ENCODE assay signal across 24 mouse cellular contexts in the genomic region with DNA sequence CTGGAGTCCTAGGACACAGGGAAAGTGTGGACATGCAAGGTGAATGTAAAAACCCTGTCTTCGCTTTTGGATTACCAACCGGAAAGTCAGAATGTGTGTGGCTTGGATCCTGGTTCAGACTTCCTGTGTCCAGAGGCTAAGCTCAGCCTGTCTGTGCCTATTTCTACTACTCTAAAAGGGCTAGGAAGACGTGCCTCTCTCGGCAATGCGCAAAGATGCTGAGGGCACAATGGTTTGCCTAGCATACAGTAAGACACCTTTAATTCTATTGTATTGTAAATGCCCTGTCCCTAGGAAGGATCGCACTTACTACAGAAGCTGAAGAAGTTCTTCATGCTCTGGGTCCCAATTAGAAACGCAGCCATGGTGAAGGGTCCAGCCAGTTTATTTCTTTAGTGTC. TPM values are rescaled to one million over a fixed set of nuclear protein-coding genes. Genes with fewer than 3 reads are reported as not detected.
DNase-seq lines count a peak whose midpoint lies in the region; ATAC-seq and TF ChIP-seq lines count a peak whose summit lies in the region.
"Had no signal": no experiment of that assay in that cellular context is flagged by ENCODE, and none has a peak within 500 bp of the region (broad histone marks: within the 10 kb centered on the region; RNA-seq: fewer than 3 reads in every experiment).

No protein-coding gene starts in this region.

- ATAC-seq in midbrain, embryonic 14.5 days (ENCODE audit: low FRiP score, low TSS enrichment): no peak
- ATAC-seq in liver, postnatal 0 days: no peak
- ATAC-seq: Patski had no signal

- in situ Hi-C loops in ES-E14 (cut with MboI; ENCODE audit: low sequenced_read_pairs in 2 of 2, unreplicated experiment in 2 of 2): no loop called here

- TF ChIP-seq CTCF in liver, postnatal 0 days (IDR thresholded peaks at IDR 0.05; ENCODE audit: low read depth): no peak

- peaks cover 42% of the 10 kb centered on the region for H3K27me3 ChIP-seq in midbrain, embryonic 14.5 days (ENCODE audit: control insufficient read depth, insufficient read depth, low read length)
- peaks cover 91% of the 10 kb centered on the region for H3K27me3 ChIP-seq in midbrain, embryonic 10.5 days (ENCODE audit: low read depth, poor library complexity, severe bottlenecking)
- peaks cover 80% of the 10 kb centered on the region for H3K27me3 ChIP-seq in embryonic facial prominence, embryonic 10.5 days (replicated peaks; ENCODE audit: low read depth, poor library complexity, severe bottlenecking)
- peaks cover 58% of the 10 kb centered on the region for H3K27me3 ChIP-seq in liver, postnatal 0 days (ENCODE audit: insufficient read depth, low read length)

- peak; percentile 28 for DNase-seq in cerebellum, adult 9-11 months
- no peak for DNase-seq in cerebellum, adult 9-10 months
- peak; percentile 2 for DNase-seq in midbrain, embryonic 14.5 days
- DNase-seq in midbrain, embryonic 10.5 days (ENCODE audit: low spot score): no peak
- no peak for DNase-seq in ES-E14 (ENCODE audit: low read depth, low spot score)
- DNase-seq in embryonic facial prominence, embryonic 10.5 days (ENCODE audit: low spot score): no peak
- DNase-seq in liver, postnatal 0 days: no peak
- DNase-seq in spleen, adult 18-20 months: no peak
- DNase-seq: adrenal gland, adult 8-10 months; adrenal gland, postnatal 36 days; gastrocnemius, adult 2 months; gastrocnemius, postnatal 36 days; heart, adult 11 months; heart, postnatal 10 days; heart, postnatal 4 days had no signal

- 28% methylated on average over 7 of the region's 7 CpGs for WGBS in midbrain, embryonic 14.5 days
- WGBS in midbrain, embryonic 10.5 days: 34% methylated on average over 7 of the region's 7 CpGs
- 34% methylated on average over 7 of the region's 7 CpGs for WGBS in embryonic facial prominence, embryonic 10.5 days
- 35% methylated on average over 7 of the region's 7 CpGs for WGBS in liver, postnatal 0 days (ENCODE audit: insufficient replicate concordance)

- no peaks in the 10 kb centered on the region for H3K36me3 ChIP-seq in midbrain, embryonic 14.5 days (ENCODE audit: control insufficient read depth, insufficient read depth, low read length)
- no peaks in the 10 kb centered on the region for H3K36me3 ChIP-seq in midbrain, embryonic 10.5 days
- peaks cover 1% of the 10 kb centered on the region; the same call in 1 of the 2 replicates for H3K36me3 ChIP-seq in ES-E14 (ENCODE audit: control insufficient read depth, insufficient read depth, low read length, poor library complexity, severe bottlenecking)
- H3K36me3 ChIP-seq in embryonic facial prominence, embryonic 10.5 days (replicated peaks): no peaks in the 10 kb centered on the region
- H3K36me3 ChIP-seq in liver, postnatal 0 days (replicated peaks; ENCODE audit: insufficient read depth, low read length): no peaks in the 10 kb centered on the region
- H3K36me3 ChIP-seq: embryonic facial prominence, embryonic 15.5 days; forebrain, embryonic 10.5 days; hindbrain, embryonic 13.5 days; intestine, embryonic 15.5 days had no signal

- H3K4me2 ChIP-seq in midbrain, embryonic 14.5 days (ENCODE audit: low read length): no peak overlapping the region
- no peak overlapping the region for H3K4me2 ChIP-seq in liver, postnatal 0 days (ENCODE audit: low read depth, low read length)

- H3K4me1 ChIP-seq in midbrain, embryonic 14.5 days (ENCODE audit: control insufficient read depth, insufficient read depth, low read length): peaks cover 20% of the 10 kb centered on the region
- H3K4me1 ChIP-seq in midbrain, embryonic 10.5 days: peaks cover 64% of the 10 kb centered on the region
- peaks cover 4 to 29% of the 10 kb centered on the region in 2 experiments for H3K4me1 ChIP-seq in ES-E14 (ENCODE audit: control insufficient read depth in 2 of 2, insufficient read depth in 2 of 2, low read length in 2 of 2, poor library complexity in 1 of 2)
- peaks cover 55% of the 10 kb centered on the region for H3K4me1 ChIP-seq in embryonic facial prominence, embryonic 10.5 days
- H3K4me1 ChIP-seq in liver, postnatal 0 days (ENCODE audit: insufficient read depth): peaks cover 4% of the 10 kb centered on the region; the same call in 1 of the 2 replicates

- H3K9ac ChIP-seq in midbrain, embryonic 14.5 days (replicated peaks; ENCODE audit: low read length): no peak overlapping the region
- H3K9ac ChIP-seq in ES-E14 (ENCODE audit: insufficient read depth, low read depth, low read length, poor library complexity, severe bottlenecking): no peak overlapping the region; the same call in 1 of the 2 replicates
- H3K9ac ChIP-seq in liver, postnatal 0 days (replicated peaks): no peak overlapping the region
- H3K9ac ChIP-seq: embryonic facial prominence, embryonic 15.5 days; hindbrain, embryonic 13.5 days; intestine, embryonic 15.5 days had no signal

- no peak for TF ChIP-seq EP300 in liver, postnatal 0 days (IDR thresholded peaks at IDR 0.05; ENCODE audit: low read depth)

- H3K9me3 ChIP-seq in midbrain, embryonic 14.5 days (ENCODE audit: control insufficient read depth, low read length): no peaks in the 10 kb centered on the region
- no peaks in the 10 kb centered on the region for H3K9me3 ChIP-seq in midbrain, embryonic 10.5 days (replicated peaks)
- no peaks in the 10 kb centered on the region for H3K9me3 ChIP-seq in ES-E14 (ENCODE audit: control insufficient read depth, insufficient read depth, low read depth, low read length)
- no peaks in the 10 kb centered on the region for H3K9me3 ChIP-seq in embryonic facial prominence, embryonic 10.5 days
- H3K9me3 ChIP-seq in liver, postnatal 0 days (ENCODE audit: low read length): no peaks in the 10 kb centered on the region
- H3K9me3 ChIP-seq: embryonic facial prominence, embryonic 15.5 days; forebrain, embryonic 10.5 days; hindbrain, embryonic 13.5 days; intestine, embryonic 15.5 days had no signal

- no peak overlapping the region for H3K27ac ChIP-seq in midbrain, embryonic 14.5 days (replicated peaks; ENCODE audit: low read depth, low read length)
- no peak overlapping the region for H3K27ac ChIP-seq in midbrain, embryonic 10.5 days (replicated peaks)
- H3K27ac ChIP-seq in ES-E14 (ENCODE audit: insufficient read depth, low read depth, low read length, poor library complexity, severe bottlenecking): peak overlapping the region; percentile 78; the same call in 1 of the 2 replicates
- H3K27ac ChIP-seq in embryonic facial prominence, embryonic 10.5 days (replicated peaks): peak overlapping the region; percentile 76; the same call in 1 of the 2 replicates
- no peak overlapping the region for H3K27ac ChIP-seq in liver, postnatal 0 days (ENCODE audit: low read depth)
- H3K27ac ChIP-seq: embryonic facial prominence, embryonic 15.5 days; gastrocnemius, adult 2 months; hindbrain, embryonic 13.5 days; intestine, embryonic 15.5 days had no signal

- H3K4me3 ChIP-seq in midbrain, embryonic 14.5 days (replicated peaks; ENCODE audit: low read depth, low read length): no peak overlapping the region
- H3K4me3 ChIP-seq in midbrain, embryonic 10.5 days: no peak overlapping the region
- no peak overlapping the region for H3K4me3 ChIP-seq in ES-E14 (ENCODE audit: insufficient read depth in 1 of 2, low read depth in 1 of 2, low read length in 2 of 2, poor library complexity in 1 of 2, severe bottlenecking in 1 of 2)
- no peak overlapping the region for H3K4me3 ChIP-seq in embryonic facial prominence, embryonic 10.5 days
- no peak overlapping the region for H3K4me3 ChIP-seq in liver, postnatal 0 days (ENCODE audit: low read depth, low read length)
- H3K4me3 ChIP-seq: erythroblast, embryonic 14.5 days; gastrocnemius, adult 2 months; hindbrain, embryonic 13.5 days; intestine, embryonic 15.5 days had no signal

TF ChIP-seq in ES-E14, 5 proteins besides CTCF, POLR2A, EP300 and RAD21:
- TF ChIP-seq MAFK (IDR thresholded peaks at IDR 0.05; ENCODE audit: insufficient read depth, low read depth, low read length) (no peak), ZC3H11A (IDR thresholded peaks at IDR 0.05; ENCODE audit: borderline replicate concordance, low read depth, low read length) (no peak), CHD2 (IDR thresholded peaks at IDR 0.05; ENCODE audit: low read depth, low read length) (no peak), ZNF384 (IDR thresholded peaks at IDR 0.05; ENCODE audit: low read depth, low read length) (no peak), HCFC1 (IDR thresholded peaks at IDR 0.05; ENCODE audit: borderline replicate concordance, insufficient read depth, low read length) (no peak)
TF ChIP-seq in ES-E14: peak in this region for 0.

RNA-seq across cellular contexts. Expression of gene Kcnc3, which starts 15.0 kb away (rescaled TPM):
- polyA plus RNA-seq in midbrain, embryonic 14.5 days (2014; fragmentation: Nextera tagmentation; extraction: Ambion mirVana): 5.2 and 7.5 TPM in 2 replicates
- 1.1 and 1.2 TPM in 2 replicates for polyA plus RNA-seq in midbrain, embryonic 10.5 days (2016; fragmentation: Nextera tagmentation; extraction: Ambion mirVana)
- 9.5 and 12.4 TPM in 2 replicates for total RNA-seq in ES-E14 (2012; rRNA removed)
- polyA plus RNA-seq in embryonic facial prominence, embryonic 10.5 days (2016; fragmentation: Nextera tagmentation; extraction: Ambion mirVana): 0.44 and 0.63 TPM in 2 replicates
- 0.13 and 0.20 TPM in 2 replicates for polyA plus RNA-seq in liver, postnatal 0 days (2015; fragmentation: Nextera tagmentation; extraction: Ambion mirVana)
- total RNA-seq: MEL had no signal
- polyA plus RNA-seq: heart, embryonic 14.5 days had no signal

RNA-seq across cellular contexts. Expression of gene Napsa, which starts 33.3 kb away (rescaled TPM):
- 1.1 TPM in 1 of 2 replicates, not detected in the other for polyA plus RNA-seq in midbrain, embryonic 14.5 days (2014; fragmentation: Nextera tagmentation; extraction: Ambion mirVana)
- polyA plus RNA-seq in midbrain, embryonic 10.5 days (2016; fragmentation: Nextera tagmentation; extraction: Ambion mirVana): 0.36 and 0.42 TPM in 2 replicates
- 13.7 and 52.5 TPM in 2 replicates for total RNA-seq in ES-E14 (2012; rRNA removed)
- polyA plus RNA-seq in embryonic facial prominence, embryonic 10.5 days (2016; fragmentation: Nextera tagmentation; extraction: Ambion mirVana): 0.78 and 0.88 TPM in 2 replicates
- polyA plus RNA-seq in liver, postnatal 0 days (2015; fragmentation: Nextera tagmentation; extraction: Ambion mirVana): 17.0 and 17.8 TPM in 2 replicates
- total RNA-seq: MEL had no signal
- polyA plus RNA-seq: C2C12 had no signal

RNA-seq across cellular contexts. Expression of gene Nr1h2, which starts 51.7 kb away (rescaled TPM):
- 57.1 and 62.0 TPM in 2 replicates for polyA plus RNA-seq in midbrain, embryonic 14.5 days (2014; fragmentation: Nextera tagmentation; extraction: Ambion mirVana)
- polyA plus RNA-seq in midbrain, embryonic 10.5 days (2016; fragmentation: Nextera tagmentation; extraction: Ambion mirVana): 82.8 and 84.2 TPM in 2 replicates
- total RNA-seq in ES-E14 (2012; rRNA removed): 78.5 and 144 TPM in 2 replicates
- polyA plus RNA-seq in embryonic facial prominence, embryonic 10.5 days (2016; fragmentation: Nextera tagmentation; extraction: Ambion mirVana): 75.0 and 77.6 TPM in 2 replicates
- polyA plus RNA-seq in liver, postnatal 0 days (2015; fragmentation: Nextera tagmentation; extraction: Ambion mirVana): 33.6 and 33.9 TPM in 2 replicates

RNA-seq across cellular contexts. Expression of gene Pold1, which starts 56.8 kb away (rescaled TPM):
- 17.8 and 19.5 TPM in 2 replicates for polyA plus RNA-seq in midbrain, embryonic 14.5 days (2014; fragmentation: Nextera tagmentation; extraction: Ambion mirVana)
- 168 and 179 TPM in 2 replicates for polyA plus RNA-seq in midbrain, embryonic 10.5 days (2016; fragmentation: Nextera tagmentation; extraction: Ambion mirVana)
- total RNA-seq in ES-E14 (2012; rRNA removed): 108 and 156 TPM in 2 replicates
- polyA plus RNA-seq in embryonic facial prominence, embryonic 10.5 days (2016; fragmentation: Nextera tagmentation; extraction: Ambion mirVana): 164 and 171 TPM in 2 replicates
- polyA plus RNA-seq in liver, postnatal 0 days (2015; fragmentation: Nextera tagmentation; extraction: Ambion mirVana): 18.9 and 25.1 TPM in 2 replicates

Comparison
In these comparisons a context has a peak if more than half of its experiments do, and no peak if none do; other contexts are left out.
1. DNase-seq: peak in cerebellum, adult 9-11 months (single experiment) and midbrain, embryonic 14.5 days (single experiment); none in cerebellum, adult 9-10 months (single experiment), midbrain, embryonic 10.5 days (single experiment), ES-E14 (single experiment), embryonic facial prominence, embryonic 10.5 days (single experiment), liver, postnatal 0 days (single experiment) and spleen, adult 18-20 months (0 of 2).
2. H3K27ac ChIP-seq: peak in ES-E14 (single experiment) and embryonic facial prominence, embryonic 10.5 days (single experiment); none in midbrain, embryonic 14.5 days (single experiment), midbrain, embryonic 10.5 days (single experiment) and liver, postnatal 0 days (single experiment).